Mouse (Mus musculus): ENCODE data around the gene Coq10a. TPM values are rescaled to one million over a fixed set of nuclear protein-coding genes. Genes with fewer than 3 reads are reported as not detected.

Gene Coq10a
- polyA plus RNA-seq, 1 experiment from 2014 or later = 35.2 TPM

DNA sequence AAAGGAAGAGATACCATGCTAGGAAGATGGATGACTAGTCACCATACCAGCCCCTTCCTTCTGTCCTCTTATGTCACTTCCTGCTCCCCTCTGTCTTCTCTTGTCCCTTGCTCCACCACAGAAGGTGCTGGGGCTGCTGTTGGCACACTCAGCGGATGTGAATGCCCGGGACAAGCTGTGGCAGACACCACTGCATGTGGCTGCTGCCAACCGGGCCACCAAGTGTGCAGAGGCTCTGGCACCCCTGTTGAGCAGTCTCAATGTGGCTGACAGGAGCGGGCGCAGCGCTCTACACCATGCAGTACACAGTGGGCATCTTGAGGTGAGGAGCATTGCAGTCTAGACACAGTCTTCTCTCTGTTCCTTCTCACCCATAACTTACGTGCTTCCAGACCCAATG lies 10.5 kb upstream of the Coq10a start:
- H3K36me3 ChIP-seq = peaks cover 54% of the 10 kb centered on the region
- 0 out of 2 replicates have a peak overlapping the region, but pooled peaks have one; percentile 76 for H3K4me2 ChIP-seq (replicated peaks)
- ATAC-seq (ENCODE audit: low FRiP score, low read depth) = no peak
- H3K9me3 ChIP-seq = no peaks in the 10 kb centered on the region
- H3K9ac ChIP-seq = no peak overlapping the region
- no peak overlapping the region for H3K4me3 ChIP-seq
- 97% methylated on average over 7 of the region's 7 CpGs for WGBS
- peaks cover 21% of the 10 kb centered on the region for H3K4me1 ChIP-seq
- H3K27ac ChIP-seq = no peak overlapping the region
- no peaks in the 10 kb centered on the region for H3K27me3 ChIP-seq (replicated peaks)

DNA sequence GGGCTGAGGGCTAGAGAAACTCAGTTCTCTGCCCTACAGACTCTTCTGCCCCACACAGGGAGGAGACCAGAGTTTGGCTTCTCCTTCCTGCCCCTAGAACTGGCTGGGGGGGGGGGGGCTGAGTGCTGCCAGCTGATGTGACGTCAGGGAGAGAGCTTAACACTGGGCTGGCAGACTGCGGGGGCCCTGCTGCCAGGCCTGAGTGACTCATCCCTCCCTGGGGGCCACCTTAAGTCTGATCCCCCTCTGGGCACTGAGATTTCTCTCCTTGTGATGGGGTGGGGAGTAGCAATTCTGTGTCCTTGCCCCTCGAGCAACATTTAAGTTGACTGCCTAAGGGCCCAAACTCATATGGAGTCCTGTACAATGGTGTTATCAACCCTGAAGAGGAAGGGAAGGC lies 9.7 kb upstream of the Coq10a start:
- Histone ChIP-seq H3K4me2 (replicated peaks) (peak overlapping the region; percentile 76), H3K27ac (no peak overlapping the region), H3K27me3 (replicated peaks) (no peaks in the 10 kb centered on the region), H3K36me3 (peaks cover 46% of the 10 kb centered on the region), H3K9me3 (no peaks in the 10 kb centered on the region), H3K4me3 (peak overlapping the region; percentile 92; the same call in 1 of the 2 replicates), H3K4me1 (peaks cover 21% of the 10 kb centered on the region), H3K9ac (peak overlapping the region; percentile 96)
- WGBS = 70% methylated on average over 3 of the region's 3 CpGs
- no peak for ATAC-seq (ENCODE audit: low FRiP score, low read depth)

DNA sequence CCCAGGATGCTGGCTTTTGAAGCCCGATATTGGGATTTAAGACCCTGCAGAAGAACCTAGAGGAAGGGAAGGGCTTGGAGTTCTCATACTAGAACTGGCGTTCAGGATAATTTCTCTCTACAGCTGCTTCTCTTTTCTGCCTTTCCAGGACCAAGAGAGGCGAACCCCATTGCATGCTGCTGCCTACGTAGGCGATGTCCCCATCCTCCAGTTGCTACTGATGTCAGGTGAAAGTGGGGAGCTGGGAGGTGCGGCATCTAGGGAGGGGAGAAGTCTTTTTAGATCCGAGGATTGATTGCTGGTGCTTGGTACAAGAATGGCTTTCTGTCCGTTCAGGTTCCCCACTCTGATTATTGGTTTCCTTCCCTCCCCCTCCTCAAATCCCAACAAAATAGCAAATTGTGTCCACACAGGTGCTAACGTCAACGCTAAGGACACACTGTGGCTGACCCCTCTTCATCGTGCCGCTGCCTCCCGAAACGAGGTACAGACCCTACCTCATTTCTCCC lies 9.2 kb upstream of the Coq10a start:
- H3K36me3 ChIP-seq = peaks cover 42% of the 10 kb centered on the region

DNA sequence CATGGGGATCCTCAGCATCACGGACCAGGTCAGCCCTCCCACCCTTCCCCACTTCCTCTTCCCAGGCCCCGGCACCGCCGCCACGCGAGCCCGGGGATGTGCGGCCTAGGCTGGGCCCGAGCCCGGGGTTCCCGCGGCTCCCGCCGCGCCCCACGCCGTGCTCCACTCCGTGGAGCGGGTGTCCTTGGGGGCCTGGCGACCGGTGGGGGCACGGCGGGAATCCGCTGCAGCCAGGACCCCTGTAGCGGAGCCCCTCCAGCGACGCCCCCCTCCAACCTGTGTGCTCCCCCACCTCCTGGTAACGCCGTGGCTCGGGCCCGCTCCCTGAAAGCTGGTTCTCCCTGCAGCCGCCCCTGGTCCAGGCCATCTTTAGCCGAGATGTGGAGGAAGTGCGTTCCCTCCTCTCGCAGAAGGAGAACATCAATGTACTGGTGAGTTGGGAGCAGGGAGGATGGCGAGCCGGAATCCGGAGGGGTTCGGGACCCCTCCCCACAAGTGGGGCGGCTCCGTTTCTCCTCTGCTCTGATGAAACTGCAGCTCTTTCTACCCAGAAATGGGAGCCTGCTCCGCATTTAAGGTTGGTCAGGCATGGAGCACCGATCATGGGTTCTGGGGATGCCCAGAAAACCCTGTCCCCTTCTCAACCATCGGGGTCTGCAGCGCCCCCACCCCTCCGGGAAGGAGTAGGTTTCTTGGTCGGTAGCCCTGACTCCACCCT lies 8.6 kb upstream of the Coq10a start:
- Histone ChIP-seq H3K27ac (peak overlapping the region; percentile 91), H3K4me2 (replicated peaks) (peak overlapping the region; percentile 76), H3K36me3 (peaks cover 36% of the 10 kb centered on the region), H3K9ac (peak overlapping the region; percentile 96), H3K4me1 (peaks cover 21% of the 10 kb centered on the region), H3K4me3 (peak overlapping the region; percentile 92), H3K27me3 (replicated peaks) (no peaks in the 10 kb centered on the region), H3K9me3 (no peaks in the 10 kb centered on the region)
- WGBS = under 1% methylated on average over 47 of the region's 47 CpGs
- ATAC-seq (ENCODE audit: low FRiP score, low read depth) = peak; percentile 74

More for the DNA sequence above, 9.2 kb upstream of the Coq10a start:
- H3K4me3 ChIP-seq = peak overlapping the region; percentile 92
- H3K9ac ChIP-seq = peak overlapping the region; percentile 96
- H3K9me3 ChIP-seq = no peaks in the 10 kb centered on the region
- H3K4me1 ChIP-seq = peaks cover 21% of the 10 kb centered on the region
- H3K4me2 ChIP-seq (replicated peaks) = peak overlapping the region; percentile 76
- ATAC-seq (ENCODE audit: low FRiP score, low read depth) = no peak
- H3K27ac ChIP-seq = peak overlapping the region; percentile 91; the same call in 1 of the 2 replicates
- WGBS = 56% methylated on average over 14 of the region's 14 CpGs
- H3K27me3 ChIP-seq (replicated peaks) = no peaks in the 10 kb centered on the region

DNA sequence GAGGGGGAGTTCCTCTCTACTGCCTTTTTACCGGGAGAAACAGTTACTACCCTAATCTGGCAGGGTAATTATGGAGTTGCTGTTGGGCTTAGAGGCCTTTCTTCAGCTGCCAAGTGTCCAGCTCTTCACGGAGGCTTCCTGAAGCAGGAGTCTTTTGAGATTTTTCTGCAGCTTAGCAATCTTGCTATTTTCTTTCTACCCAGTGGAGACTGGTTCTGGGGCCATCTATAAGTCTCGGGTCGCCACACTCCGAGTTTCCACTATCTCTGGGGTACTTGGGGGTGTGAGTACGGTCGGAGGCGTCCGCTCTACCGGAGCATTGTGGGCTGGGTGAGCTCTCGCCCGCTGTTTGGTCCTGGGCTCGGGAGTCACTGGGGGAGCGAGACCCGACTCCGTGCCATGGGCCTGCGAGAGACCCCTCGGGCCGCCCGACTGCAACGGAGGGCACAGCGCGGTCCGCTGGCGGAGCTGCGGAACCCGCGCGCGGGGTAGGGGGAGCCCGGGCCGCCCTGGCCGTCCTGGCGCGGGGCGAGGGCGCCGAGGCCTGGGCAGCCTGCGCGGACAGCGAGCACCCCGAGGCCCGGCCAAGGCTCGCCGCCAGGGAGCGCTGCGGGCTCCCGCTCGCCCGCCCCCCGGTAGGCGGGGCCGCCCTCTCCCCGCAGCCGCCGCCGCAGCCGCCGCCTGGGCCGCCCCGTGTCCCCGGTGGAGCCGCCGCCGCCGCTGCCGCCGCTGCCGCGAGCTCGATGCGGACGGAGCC lies 7.8 kb upstream of the Coq10a start, which contains the start of gene Ankrd52:
Gene Ankrd52 (plus strand): TSS at position 661 of the 757 bp plus-strand sequence.
- Histone ChIP-seq H3K9ac (peak within 1 kb of the TSS; percentile 96), H3K27ac (peak within 1 kb of the TSS; percentile 91), H3K4me2 (replicated peaks) (peak within 1 kb of the TSS; percentile 76), H3K27me3 (replicated peaks) (no peaks in the 10 kb centered on the region), H3K4me3 (peak within 1 kb of the TSS; percentile 92), H3K9me3 (no peaks in the 10 kb centered on the region), H3K36me3 (peaks cover 28% of the 10 kb centered on the region), H3K4me1 (peaks cover 21% of the 10 kb centered on the region)
- peak; percentile 92 for ATAC-seq (ENCODE audit: low FRiP score, low read depth)
- WGBS = under 1% methylated on average over 60 of the region's 73 CpGs

DNA sequence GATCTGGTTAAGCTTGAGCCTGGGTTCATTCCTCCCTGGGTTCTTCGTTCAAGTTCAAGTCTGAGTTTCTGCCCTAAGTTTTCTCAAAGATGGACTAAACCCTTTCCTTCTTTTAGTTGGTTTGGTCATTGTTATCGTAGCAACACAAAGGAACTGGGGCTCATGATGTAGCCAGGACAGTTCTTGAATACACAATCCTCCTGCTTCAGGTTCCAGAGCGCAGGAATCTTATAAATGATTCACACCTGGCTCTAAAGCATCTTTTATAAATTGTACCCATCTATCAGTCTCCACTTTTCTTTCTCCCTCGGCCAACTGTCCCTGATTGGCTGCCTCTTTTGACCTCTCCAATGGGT lies 7.3 kb upstream of the Coq10a start:
- H3K4me1 ChIP-seq = peaks cover 21% of the 10 kb centered on the region
- 44% methylated on average over 4 of the region's 4 CpGs for WGBS
- H3K4me3 ChIP-seq = peak overlapping the region; percentile 92; the same call in 1 of the 2 replicates
- no peak for ATAC-seq (ENCODE audit: low FRiP score, low read depth)
- H3K9ac ChIP-seq = peak overlapping the region; percentile 96; the same call in 1 of the 2 replicates
- H3K27me3 ChIP-seq (replicated peaks) = no peaks in the 10 kb centered on the region
- no peaks in the 10 kb centered on the region for H3K9me3 ChIP-seq
- H3K27ac ChIP-seq = peak overlapping the region; percentile 91; the same call in 1 of the 2 replicates
- H3K36me3 ChIP-seq = peaks cover 24% of the 10 kb centered on the region
- peak overlapping the region; percentile 76 for H3K4me2 ChIP-seq (replicated peaks)

DNA sequence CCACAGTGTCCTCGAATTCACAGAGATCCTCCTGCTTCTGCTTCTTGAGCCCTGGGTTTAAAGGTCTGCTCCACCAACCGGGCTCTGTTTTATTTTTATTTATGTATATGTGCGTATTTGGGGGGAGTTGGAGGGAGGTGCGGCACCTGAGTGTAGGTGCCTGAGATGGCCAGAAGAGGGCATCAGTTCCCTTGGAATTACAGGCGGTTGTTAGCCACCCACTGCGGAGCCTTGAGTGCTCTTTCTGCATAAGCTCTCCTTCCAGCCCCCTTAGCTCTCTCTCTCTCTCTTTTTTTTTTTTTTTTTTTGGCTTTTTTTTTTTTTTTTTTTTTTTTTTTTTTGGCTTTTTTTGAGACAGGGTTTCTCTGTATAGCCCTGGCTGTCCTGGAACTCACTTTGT lies 5.6 kb upstream of the Coq10a start:
- Histone ChIP-seq H3K4me3 (no peak overlapping the region), H3K9ac (no peak overlapping the region), H3K9me3 (no peaks in the 10 kb centered on the region), H3K27me3 (replicated peaks) (no peaks in the 10 kb centered on the region), H3K4me1 (peaks cover 21% of the 10 kb centered on the region), H3K4me2 (replicated peaks) (no peak overlapping the region), H3K27ac (no peak overlapping the region), H3K36me3 (peaks cover 7% of the 10 kb centered on the region)
- WGBS = 77% methylated on average over 6 of the region's 6 CpGs
- no peak for ATAC-seq (ENCODE audit: low FRiP score, low read depth)

DNA sequence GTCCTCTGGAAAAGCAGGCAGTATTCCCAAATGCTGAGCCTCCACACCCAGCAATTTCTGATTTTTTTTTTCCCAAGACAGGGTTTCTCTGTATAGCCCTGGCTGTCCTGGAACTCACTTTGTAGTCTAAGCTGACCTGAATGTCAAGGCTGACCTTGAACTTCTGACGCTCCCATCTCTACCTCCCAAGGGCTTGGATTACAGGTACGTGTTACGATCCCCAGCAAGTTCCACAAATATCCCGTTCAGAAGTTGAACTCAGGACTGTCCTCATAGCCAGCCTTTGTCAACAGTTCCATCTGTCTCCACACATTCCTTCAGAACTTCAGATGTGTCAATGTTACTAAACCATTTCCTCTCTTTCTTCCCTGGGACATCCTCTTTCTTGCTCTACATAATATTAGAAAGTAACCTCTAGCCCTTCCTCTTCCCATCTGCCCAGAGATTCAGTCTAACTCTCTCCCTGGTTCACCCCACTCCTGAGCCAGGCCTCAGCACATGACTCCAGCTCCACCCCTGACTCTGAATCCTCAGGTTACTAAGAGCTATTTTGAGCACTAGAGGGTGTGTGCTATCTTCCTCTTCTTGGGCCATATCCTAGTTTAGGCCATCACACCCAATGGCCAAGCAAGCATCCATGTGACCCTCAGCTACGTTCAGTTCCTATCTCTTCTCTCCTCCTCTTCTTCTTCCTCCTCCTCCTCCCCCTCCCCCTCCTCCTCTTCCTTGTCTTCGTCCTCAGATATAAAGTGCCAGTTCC lies 4.4 kb upstream of the Coq10a start:
- WGBS = 88% methylated on average over 6 of the region's 6 CpGs
- no peak for ATAC-seq (ENCODE audit: low FRiP score, low read depth)

DNA sequence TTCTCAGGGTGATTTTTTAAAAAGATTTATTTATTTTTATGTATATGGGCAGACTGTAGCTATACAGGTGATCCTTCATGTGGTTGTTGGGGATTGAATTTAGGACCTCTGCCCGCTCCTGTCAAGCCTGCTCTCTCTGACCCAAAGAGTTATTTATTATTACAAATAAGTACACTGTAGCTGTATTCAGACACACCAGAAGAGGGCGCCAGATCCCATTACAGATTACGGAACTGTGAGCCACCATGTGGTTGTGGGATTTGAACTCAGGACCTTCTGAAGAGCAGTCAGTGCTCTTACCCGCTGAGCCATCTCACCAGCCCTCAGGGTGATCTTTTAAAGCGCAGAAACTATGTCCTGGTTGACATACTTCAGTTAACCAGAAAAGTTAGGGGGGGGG lies 3.3 kb upstream of the Coq10a start:
- Histone ChIP-seq H3K36me3 (no peaks in the 10 kb centered on the region), H3K4me3 (no peak overlapping the region), H3K27me3 (replicated peaks) (no peaks in the 10 kb centered on the region), H3K27ac (no peak overlapping the region), H3K9me3 (no peaks in the 10 kb centered on the region), H3K4me1 (peaks cover 14% of the 10 kb centered on the region), H3K9ac (no peak overlapping the region), H3K4me2 (replicated peaks) (no peak overlapping the region)
- WGBS = 85% methylated on average over 5 of the region's 5 CpGs
- ATAC-seq (ENCODE audit: low FRiP score, low read depth) = no peak

More for the DNA sequence above, 4.4 kb upstream of the Coq10a start:
- no peak overlapping the region for H3K4me2 ChIP-seq (replicated peaks)
- no peaks in the 10 kb centered on the region for H3K36me3 ChIP-seq
- no peak overlapping the region for H3K9ac ChIP-seq
- H3K27ac ChIP-seq = no peak overlapping the region
- no peak overlapping the region for H3K4me3 ChIP-seq
- H3K27me3 ChIP-seq (replicated peaks) = no peaks in the 10 kb centered on the region
- H3K9me3 ChIP-seq = no peaks in the 10 kb centered on the region
- H3K4me1 ChIP-seq = peaks cover 10% of the 10 kb centered on the region

DNA sequence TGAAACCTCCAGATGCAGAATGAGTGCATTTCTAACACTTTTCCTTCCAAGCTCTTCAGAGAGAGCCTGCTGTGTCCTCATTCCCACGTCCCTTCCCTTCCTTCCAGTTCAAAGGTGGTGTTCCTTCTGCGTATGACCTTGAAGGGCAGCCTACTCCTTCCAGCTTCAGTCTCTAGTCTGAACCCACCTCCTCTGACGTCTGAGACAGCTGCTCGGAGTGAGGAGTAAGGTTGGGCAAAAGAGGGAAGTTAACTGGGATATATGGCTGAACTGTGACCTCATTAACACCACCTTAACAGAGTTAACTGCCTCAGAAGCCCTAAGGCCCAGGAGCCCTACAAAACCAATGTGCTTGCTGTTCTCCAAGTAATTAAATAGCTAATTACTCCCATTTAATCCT lies 1.8 kb upstream of the Coq10a start:
- Histone ChIP-seq H3K4me3 (no peak overlapping the region), H3K4me2 (replicated peaks) (no peak overlapping the region), H3K9me3 (no peaks in the 10 kb centered on the region), H3K4me1 (peaks cover 11% of the 10 kb centered on the region), H3K36me3 (peaks cover under 1% of the 10 kb centered on the region; the same call in 1 of the 2 replicates), H3K27ac (no peak overlapping the region), H3K9ac (no peak overlapping the region), H3K27me3 (replicated peaks) (no peaks in the 10 kb centered on the region)
- WGBS = 64% methylated on average over 4 of the region's 4 CpGs
- no peak for ATAC-seq (ENCODE audit: low FRiP score, low read depth)

DNA sequence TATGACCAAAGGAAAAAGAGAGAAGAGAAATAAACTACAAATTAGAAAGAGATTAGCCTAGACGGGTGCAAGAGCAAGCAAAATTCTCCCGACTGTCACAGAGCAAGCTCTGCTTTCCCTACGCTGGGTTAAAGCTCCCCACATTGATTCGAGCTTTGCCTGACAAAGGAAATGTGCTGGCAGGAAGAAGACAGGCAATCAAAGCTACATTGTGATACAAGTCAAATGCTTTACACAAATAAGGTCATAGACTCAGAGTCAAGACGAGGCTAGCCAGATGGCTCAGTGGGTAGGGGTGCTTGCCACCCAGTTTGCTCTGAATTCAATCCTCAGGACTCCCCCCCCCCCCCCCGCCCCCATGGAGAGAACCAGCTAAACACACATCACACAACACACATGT lies 1.2 kb upstream of the Coq10a start:
- Histone ChIP-seq H3K27me3 (replicated peaks) (no peaks in the 10 kb centered on the region), H3K4me1 (peaks cover 11% of the 10 kb centered on the region), H3K27ac (no peak overlapping the region), H3K9ac (no peak overlapping the region), H3K36me3 (peaks cover 6% of the 10 kb centered on the region; the same call in 1 of the 2 replicates), H3K4me2 (replicated peaks) (no peak overlapping the region), H3K9me3 (no peaks in the 10 kb centered on the region), H3K4me3 (no peak overlapping the region)
- 63% methylated on average over 6 of the region's 6 CpGs for WGBS
- no peak for ATAC-seq (ENCODE audit: low FRiP score, low read depth)
